Mouse (Mus musculus) neural tube, embryonic 10.5 days (tissue): ENCODE measurements around the gene Gpr65.
"Not testable (repeated sequence)": the region's sequence is repeated elsewhere in the genome, so short reads cannot be mapped to it uniquely, and the experiment has no call there.

Experiments
- DNase-seq: peaks from one replicate; pipeline ENCODE4 v3.0.0-alpha.2; 2017; ENCODE audit warnings: low spot score; ENCODE audit errors: extremely low spot score

Gpr65 gene

DNA sequence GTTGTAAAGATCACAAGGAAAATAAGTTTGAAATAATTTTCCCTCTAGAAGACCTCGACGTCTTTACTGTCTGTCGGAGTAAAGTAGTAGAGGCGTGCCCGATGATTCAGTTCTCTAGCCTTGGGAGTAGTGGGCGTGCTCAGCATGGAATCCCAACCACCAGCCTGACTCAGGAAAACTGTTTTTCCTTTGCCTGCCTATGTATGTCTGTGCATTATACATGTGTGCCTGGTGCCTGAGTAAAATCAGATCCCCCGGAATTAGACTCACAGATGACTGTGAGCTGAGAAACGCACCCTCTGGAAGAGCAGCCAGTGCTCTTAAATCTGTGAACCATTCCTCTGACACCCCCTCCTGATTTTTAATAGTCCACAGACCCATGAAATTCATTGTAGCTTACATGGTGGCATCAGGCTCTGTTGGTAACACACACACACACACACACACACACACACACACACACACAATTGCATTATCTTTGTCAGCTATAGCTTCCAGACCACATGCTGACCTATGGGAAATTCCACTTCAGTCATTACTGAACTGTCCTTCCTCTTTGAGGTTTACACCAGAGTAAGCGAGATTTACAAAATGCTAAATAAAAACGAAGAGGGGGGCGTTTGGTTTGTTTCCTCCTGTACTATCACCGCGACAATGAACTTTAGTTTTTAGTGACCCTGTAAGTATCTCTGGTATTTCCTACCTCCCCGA lies 14.5 kb downstream of the Gpr65 start:
- DNase-seq: no peak

DNA sequence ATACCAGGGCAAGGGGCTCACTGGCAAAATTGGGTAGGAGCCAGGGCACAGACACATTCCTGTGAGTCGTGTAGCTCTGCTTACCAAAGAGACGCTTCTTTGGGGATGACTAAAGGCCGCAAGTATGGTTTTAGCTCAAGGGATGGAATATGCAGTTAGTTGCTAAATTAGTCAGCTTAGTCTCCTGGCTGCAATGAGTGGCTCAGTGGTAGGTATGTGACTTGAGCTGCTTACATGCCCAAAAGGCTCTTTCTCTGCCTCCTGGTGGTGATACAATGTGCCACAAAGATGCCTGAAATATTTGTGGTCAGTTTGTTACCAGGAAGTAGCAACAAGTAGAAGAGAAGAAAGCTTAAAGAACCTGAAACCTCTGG lies 15.0 kb downstream of the Gpr65 start:
- no peak for DNase-seq

DNA sequence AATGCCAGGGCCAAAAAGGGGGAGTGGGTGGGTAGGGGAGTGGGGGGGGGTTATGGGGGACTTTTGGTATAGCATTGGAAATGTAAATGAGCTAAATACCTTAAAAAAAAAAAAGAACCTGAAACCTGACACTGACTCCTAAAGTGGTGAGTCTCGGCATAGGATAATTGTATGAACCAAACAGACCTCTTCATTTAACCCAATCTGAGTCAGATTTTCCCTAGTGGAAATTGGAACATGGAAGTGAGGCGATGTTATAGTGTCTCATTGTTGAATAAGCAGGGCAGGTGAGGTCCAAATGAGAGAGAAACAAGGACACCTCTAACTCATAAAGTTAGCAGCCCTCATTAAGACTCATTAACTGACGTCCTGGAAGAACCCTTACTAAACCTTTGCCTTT lies 16.0 kb downstream of the Gpr65 start:
- DNase-seq: no peak

DNA sequence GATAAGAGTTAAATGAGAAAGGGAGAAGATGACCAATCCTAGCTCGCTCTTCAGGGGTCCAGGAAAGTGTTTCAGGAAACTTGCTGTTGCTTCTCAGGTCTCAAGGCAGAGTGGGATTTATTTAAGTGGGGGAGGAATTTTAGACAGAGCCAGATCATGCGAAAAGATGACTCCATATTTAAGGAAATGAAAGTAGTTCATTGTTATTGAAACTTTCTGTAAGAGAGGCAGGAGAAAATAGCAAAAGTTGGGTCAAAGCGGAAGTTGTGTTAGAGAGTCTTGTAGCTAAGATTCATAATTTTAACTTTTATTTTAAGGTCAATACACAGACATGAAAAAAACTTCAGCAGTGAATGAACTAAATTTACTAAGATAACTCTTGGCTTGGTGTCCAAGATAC lies 22.0 kb downstream of the Gpr65 start:
- no peak for DNase-seq

DNA sequence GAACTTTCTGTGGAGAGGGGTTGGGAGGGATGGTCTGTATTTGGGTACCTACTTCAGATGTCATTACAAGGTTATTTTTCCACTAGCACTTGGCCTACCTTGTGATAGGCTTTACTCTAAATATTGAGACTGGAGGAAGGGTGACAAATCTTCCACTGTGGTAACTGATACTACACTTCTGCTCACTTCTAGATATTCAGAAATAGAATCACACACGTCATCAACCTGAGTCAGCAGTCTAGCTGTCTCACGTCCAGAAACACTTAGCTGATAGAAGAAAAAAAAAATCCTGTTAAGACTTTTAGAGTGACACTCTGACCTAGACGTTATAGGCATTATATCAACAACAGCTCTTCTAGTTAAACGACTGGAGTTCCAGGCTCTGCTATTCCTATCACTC lies 23.8 kb downstream of the Gpr65 start:
- DNase-seq: no peak

DNA sequence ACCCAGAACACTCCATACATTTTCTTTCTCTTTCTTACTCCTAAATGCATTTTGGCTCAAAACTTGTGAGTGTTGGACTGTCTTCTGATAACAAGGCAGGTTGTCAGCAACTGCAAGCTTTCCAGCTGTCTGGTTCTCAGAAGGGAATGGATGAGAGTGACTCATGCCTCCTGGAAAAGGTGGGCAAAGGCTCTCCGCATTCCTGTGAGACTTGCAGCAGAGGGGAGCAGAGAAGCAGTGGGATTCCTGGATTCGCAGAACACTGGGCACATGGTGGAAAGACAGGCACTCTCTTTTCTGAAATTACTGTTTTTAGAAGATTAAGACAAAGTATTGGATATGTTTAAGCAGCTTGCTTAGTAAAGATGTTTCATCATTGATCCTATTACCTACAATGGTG lies 25.8 kb downstream of the Gpr65 start:
- no peak for DNase-seq

DNA sequence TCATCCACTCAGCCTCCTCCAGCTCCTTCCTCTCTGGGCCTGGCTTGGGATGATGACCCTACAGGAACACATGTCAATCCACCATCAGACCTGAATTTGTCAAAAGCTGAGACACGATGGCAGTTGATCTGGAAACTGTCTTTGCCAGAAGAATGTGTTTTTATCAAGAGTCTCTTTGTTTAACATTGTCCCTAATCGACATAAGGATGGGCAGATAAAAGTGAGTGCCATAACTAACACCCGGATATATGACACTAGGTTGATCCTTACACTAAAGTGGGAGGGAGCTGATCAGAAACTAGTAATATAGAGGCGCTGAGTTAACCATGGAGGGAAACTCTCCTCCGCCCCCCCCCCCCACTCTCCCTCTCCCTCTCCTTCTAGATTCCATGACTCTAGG lies 33.5 kb downstream of the Gpr65 start:
- DNase-seq: no peak

DNA sequence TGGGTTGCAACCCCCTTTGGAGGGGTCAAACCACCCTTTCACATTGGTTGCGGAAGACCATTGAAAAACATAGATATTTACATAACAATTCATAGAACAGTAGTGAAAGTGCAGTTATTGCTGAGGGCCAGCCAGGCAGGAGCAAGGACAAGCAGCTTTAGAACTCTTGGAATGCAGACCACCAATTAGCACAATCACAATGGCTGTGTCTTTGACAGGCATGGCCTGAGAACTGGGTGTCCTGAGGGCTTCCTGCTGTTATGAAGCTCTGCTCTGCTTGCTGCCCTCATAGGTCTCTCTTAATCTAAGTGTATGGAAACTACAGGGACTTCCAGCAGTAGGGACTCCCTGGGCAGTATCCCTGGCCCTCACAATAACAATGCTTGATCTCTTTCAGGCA lies 34.6 kb downstream of the Gpr65 start:
- DNase-seq: no peak

DNA sequence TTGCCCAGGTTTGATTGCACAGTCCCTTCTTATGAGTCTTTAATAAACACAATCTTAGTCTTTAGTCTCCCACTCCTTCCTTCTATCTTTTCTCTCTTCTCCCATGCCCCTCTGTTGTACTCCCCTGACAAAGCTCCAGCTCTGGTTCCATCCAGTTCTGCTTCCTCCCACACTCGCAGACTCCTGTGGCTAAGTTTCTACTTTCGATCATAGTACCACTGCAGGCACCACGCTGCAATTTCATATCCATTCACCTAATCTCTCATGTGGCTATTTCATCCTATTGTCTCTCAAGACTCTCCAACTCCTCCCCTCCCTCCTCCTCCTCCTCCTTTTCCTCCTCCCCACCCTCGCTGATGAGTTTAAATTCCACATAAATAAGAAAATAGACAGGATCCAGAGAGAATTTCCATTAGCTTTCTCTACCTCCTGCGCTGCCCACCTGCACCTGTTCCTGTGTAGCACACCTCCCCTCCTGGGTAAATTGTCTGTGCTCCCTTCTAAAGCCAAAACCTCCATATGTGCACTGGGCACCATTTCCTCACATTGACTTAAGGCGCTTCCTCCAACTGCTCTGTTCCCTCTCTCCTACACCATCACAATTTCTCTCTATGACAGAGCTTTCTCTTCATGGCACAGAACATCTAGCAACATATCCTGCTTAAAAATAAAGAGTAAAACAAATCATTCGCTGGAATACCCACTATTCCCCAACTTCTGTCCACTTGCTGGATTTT lies 38.9 kb downstream of the Gpr65 start:
- no peak for DNase-seq

DNA sequence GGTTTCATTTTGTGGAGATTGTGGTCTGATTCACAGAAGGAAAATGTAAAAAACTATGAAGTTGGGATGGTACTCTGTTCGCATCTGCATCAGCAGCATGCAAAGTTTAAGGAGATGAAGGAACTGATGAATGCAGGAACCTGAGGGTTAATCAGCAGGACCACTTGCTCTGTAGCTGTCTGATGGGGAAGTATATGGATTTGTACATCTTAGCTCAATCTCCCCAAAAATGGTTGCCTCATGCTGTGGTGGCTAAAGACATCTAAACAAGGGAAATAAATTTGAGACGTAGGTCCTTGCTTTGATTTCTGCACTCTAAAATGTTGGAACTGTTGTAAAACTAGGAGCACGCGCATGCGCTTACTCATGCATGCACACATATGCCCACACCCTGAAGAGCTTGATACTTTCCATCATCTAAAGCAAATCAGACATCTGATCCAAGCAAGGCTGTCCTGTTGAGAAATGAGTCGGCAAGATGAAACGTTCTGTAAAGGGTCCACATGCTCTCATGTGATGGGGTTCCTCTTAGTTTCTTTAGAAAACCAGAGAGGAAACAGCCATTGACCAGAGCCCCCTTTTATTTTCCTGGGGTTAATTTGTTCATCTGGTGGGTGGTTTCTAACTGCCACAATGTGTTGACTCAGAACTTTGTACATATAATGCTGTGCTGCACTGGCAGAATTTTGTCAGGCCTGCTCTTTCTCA lies 43.1 kb downstream of the Gpr65 start:
- no peak for DNase-seq

DNA sequence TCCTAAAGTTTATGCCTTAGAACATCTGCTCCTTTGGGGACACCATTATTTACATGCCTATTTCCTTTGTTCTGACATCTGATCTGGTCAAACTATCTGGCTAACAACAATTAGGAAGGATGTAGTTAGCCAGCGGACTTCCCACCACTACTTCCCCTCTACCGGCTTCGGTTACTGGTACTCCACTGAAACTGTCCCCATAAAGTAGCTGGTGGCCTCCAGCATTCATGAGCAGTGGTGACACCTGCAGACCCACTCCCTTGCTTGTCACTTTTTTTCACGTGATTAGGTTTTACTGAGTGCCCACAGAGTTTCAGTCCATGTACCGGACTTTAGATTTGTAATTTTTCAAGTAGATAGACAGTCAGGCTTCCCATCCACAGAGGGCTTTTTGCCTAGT lies 47.5 kb downstream of the Gpr65 start:
- DNase-seq: no peak

DNA sequence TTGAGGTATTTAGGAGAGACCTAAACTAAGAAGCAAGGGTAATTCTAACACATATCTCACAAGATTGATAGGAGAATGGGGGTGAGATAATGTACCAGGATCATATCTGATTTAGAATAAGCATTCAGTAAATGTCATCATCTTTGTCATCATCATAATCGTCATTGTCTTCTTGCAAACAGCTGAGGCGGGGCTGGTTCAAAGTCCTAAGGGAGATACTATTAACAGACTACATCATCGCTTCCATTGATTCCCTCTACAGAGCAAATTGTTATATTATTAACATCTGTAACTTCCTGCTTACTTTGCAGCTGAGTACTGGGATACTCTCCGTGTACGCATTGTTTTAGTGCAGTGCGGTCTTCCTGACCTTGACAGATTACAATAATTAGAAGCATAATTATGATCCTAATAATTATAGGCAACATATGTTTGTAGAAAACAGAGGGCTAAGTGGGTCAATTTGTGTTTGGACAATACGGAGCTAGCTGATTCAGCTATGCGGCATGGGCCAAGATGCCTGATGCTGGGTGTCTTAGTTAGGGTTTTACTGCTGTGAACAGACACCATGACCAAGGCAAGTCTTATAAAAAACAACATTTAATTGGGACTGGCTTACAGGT lies 49.4 kb downstream of the Gpr65 start:
- no peak for DNase-seq

DNA sequence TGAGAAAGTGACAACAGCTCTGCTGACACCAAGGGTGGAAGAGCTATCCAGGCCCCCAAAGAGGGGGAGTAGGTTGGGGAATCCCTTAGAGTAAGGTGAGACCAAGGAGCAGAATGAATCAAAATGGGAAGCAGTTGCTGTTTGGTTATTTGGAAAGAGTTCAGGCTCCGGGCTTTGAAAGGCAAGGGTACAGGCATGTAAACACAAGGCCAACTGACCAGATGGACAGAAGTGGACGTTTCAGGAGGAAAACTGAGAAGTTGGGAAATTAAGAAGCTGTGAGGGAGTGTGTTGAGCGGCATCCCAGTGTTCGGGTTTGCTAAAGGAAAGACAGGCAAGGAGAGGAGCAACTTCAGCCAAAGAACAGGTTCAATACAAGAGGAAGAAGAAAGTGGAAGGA lies 54.0 kb downstream of the Gpr65 start:
- DNase-seq: no peak

DNA sequence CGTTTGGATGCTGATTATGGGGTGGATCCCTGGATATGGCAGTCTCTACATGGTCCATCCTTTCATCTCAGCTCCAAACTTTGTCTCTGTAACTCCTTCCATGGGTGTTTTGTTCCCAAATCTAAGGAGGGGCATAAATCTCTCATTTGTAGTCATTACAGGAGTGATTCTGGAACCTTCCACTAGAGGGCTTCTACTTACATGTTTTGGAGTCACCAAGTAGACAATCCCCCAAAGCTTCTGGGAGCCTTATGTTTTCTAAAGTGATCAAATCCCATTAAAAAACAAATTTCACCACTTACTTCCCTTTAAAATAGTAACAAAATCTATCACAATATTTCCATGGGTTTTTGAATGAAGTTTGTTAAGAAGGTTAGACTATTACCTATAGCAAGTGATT lies 55.7 kb downstream of the Gpr65 start:
- not testable (repeated sequence) for DNase-seq
